Mouse (Mus musculus) layer of hippocampus, adult 2 months (tissue): ENCODE data around the gene Inafm1. TPM values are rescaled to one million over a fixed set of nuclear protein-coding genes. Genes with fewer than 3 reads are reported as not detected.

ENCODE experiments used
- DNase-seq, 2 experiments: peaks; one replicate each; pipeline ENCODE4 v3.0.0; 2022; ENCODE audit warnings: low spot score in 2 of 2
- H3K27ac ChIP-seq: fragments of 200-600 bp; 2 replicates; pipeline ENCODE4 v1.8.1; 2022
- H3K4me3 ChIP-seq: fragments of 200-600 bp; 2 replicates; pipeline ENCODE4 v1.8.1; 2022; ENCODE audit warnings: mild to moderate bottlenecking
- CTCF ChIP-seq: fragments of 200-600 bp; conservative IDR thresholded peaks from 2 replicates; pipeline ENCODE4 v1.8.1; 2022; ENCODE audit warnings: antibody characterized with exemption, mild to moderate bottlenecking, moderate library complexity
- long read RNA-seq, 2 experiments: library from polyadenylated mRNA; stranded (forward); transcript quantifications; one replicate each; pipeline ENCODE4 v2.0.0; 2021; ENCODE audit warnings: borderline mapping rate in 2 of 2
- total RNA-seq, 2 experiments: library from RNA; stranded (reverse); gene quantifications; 2 replicates each; pipeline ENCODE4 v1.2.3; 2021

Inafm1 gene
- 10 to 100 TPM; 32.0 to 35.5 TPM for total RNA-seq
- long read RNA-seq, experiment 1, transcript Inafm1-201 (1 exons, 1,605 nt): major isoform, 38 of 38 reads
- long read RNA-seq, experiment 1, partial matches to known transcripts: 0 of 38 reads
- long read RNA-seq, experiment 1, other reads (novel, unspliced or antisense): 0 of 38 reads
- long read RNA-seq, experiment 2, transcript Inafm1-201 (1 exons, 1,605 nt): major isoform, 40 of 40 reads
- long read RNA-seq, experiment 2, partial matches to known transcripts: 0 of 40 reads
- long read RNA-seq, experiment 2, other reads (novel, unspliced or antisense): 0 of 40 reads

GRCm38 (mm10) chr7:16273081-16273765 lies at the start of gene Inafm1:
Inafm1 (minus strand) TSS chr7:16273617.
- DNase-seq: peak; percentile 77 to 88

DNA sequence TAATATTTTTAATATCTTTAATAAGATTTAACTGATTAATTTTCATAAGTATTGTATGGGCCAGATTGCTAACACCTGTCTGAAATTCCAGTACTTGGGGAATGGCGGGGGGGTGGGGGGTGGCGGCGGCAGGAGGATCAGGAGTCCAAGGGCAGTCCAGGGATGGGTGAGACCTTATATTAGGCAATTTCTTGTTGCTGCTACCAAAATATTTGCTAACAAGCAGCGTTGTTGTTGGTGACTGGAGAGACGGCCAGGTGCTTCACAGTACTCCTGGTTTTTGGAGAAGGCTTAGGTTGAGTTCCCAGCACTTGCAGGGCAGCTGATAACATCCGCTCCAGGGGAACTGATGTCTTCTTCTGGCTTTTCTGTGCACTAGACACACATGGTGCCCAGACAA lies 47.1 kb upstream of the Inafm1 start:
- Histone ChIP-seq H3K27ac (no peak overlapping the region), H3K4me3 (no peak overlapping the region)
- no peak for TF ChIP-seq CTCF
- DNase-seq: no peak

More at GRCm38 (mm10) chr7:16273081-16273765, at the start of gene Inafm1:
- TF ChIP-seq CTCF: no peak
- Histone ChIP-seq H3K4me3 (peak within 1 kb of the TSS; percentile 76), H3K27ac (peak within 1 kb of the TSS; percentile 93)

DNA sequence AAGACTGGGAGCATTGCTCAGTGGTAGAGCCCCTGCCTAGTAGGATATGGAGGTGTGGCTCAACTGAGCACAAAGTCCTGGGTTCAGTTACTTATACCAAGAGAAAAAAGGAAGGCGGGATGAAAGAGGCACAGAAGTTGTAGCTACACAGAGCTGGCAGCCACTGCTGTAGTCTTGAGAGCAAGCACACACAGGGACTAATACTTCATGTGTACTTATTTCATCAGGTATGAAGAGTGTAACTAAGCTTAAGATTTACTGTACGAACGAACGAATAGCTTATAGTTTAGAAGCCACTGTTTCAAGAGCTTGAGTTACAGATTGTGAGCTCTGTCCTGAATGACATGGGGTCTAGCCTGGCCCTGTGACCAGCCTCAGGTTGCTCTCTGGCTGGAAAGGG lies 45.8 kb upstream of the Inafm1 start:
- no peak overlapping the region for H3K4me3 ChIP-seq
- no peak for TF ChIP-seq CTCF
- no peak overlapping the region for H3K27ac ChIP-seq
- DNase-seq: no peak

DNA sequence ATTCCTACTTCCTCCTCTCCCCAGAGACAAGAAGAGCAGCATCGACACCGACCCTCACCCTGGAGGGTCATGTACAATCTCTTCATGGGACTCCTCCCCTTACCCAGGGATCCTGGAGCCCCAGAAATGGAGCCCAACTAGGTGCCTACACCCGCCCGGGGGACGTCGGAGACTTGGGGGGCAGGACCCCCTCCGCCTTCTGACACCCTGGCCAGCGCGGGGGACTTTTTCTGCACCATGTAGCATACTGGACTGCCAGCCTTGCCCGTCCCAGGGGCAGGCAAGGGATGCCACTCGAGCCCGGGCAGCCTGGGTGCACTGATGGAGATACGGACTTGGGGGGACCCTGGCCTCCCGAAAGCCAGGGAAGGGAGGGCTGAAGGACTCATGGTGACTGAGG lies 43.7 kb upstream of the Inafm1 start:
- no peak overlapping the region for H3K27ac ChIP-seq
- no peak for DNase-seq
- no peak for TF ChIP-seq CTCF
- no peak overlapping the region for H3K4me3 ChIP-seq

DNA sequence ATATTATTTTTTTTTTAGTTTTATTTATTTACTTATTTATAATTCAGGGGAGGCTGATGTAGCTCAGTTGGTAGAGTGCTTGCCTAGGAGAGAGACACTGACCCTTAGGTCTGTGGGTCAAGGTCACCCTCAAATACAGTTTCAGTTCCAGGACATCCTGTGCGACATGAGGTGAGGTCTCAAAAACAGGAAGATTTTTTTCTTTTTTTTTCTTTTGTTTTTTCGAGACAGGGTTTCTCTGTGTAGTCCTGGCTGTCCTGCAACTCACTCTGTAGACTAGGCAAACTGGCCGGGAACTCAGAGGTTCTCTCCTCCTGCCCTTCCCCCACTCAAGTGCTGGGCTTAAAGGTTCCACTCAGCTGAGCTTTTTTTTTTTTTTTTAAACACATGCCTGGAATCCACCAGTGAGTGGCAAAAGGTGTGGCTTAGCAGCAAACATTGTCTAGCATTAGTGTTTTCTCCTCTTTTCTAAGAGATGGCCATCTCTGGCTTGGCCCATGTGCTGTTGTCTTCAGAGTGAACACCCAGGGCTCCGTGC lies 41.9 kb upstream of the Inafm1 start:
- H3K4me3 ChIP-seq: no peak overlapping the region
- no peak for TF ChIP-seq CTCF
- no peak overlapping the region for H3K27ac ChIP-seq
- DNase-seq: no peak

DNA sequence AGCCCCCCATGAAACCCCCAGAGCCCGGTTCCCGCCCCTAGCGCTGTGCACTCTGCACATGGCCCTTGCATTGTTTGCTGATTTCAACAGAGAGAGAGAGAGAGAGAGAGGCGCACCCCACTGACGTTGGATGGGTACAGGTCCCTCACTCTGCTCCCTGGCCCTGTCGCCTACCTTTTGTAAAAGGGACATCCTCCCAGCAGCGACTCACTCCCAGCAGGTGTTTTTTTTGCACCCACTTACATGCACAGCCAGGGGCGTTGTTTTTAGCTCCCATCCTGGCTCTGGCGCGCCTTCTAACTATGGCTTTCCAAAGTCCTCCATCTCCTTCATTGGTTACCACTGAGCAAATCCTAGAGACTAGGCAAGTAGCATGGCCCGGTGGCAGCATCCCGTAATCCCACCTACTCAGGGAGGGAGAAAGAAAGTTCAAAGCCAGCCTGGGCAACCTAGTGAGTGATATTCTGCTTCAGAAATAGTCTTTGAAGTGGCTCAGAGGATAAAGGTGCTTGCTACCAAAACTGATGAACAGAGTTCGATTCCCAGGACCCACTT lies 40.9 kb upstream of the Inafm1 start:
- no peak for DNase-seq
- Histone ChIP-seq H3K4me3 (peak overlapping the region; percentile 70), H3K27ac (peak overlapping the region; percentile 100)
- TF ChIP-seq CTCF: peak; percentile 25; the same call in 1 of the 2 replicates

- TF ChIP-seq CTCF: peak; percentile 62
- peak; percentile 51 to 76 for DNase-seq
- Histone ChIP-seq H3K4me3 (peak overlapping the region; percentile 70), H3K27ac (peak overlapping the region; percentile 100)
Observed at GRCm38 (mm10) chr7:16313481-16314220, 40.2 kb upstream of the Inafm1 start.

- no peak for TF ChIP-seq CTCF
- no peak for DNase-seq
- peak overlapping the region; percentile 70 for H3K4me3 ChIP-seq
- H3K27ac ChIP-seq: peak overlapping the region; percentile 100
Observed at GRCm38 (mm10) chr7:16312672-16313311, 39.4 kb upstream of the Inafm1 start.

DNA sequence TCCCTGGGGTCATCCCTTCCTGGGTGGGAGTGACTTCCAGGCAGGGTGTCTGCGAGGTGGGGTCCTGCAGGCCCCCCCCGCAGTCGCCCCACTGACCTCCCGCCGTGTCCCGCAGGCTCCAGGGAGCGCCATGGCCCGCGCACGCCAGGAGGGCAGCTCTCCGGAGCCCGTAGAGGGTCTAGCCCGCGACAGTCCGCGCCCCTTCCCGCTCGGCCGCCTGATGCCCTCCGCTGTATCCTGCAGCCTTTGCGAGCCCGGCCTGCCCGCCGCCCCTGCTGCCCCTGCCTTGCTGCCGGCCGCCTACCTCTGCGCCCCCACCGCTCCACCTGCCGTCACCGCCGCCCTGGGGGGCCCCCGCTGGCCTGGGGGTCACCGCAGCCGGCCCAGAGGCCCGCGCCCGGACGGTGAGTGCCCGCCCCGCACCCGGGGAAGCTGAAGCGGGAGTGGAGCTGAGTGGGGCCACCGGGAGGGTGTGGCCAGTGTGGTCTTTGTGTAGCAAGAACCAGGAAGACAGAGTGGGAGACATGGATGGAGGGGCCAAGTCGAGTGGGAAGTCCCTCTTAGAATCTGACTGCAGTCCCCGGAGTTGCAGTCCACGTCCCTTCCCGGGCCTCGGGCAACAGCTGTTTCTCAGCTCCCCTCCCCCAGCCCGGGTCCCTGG lies 38.7 kb upstream of the Inafm1 start:
- DNase-seq: peak in 1 of 2 experiments; percentile 25
- TF ChIP-seq CTCF: no peak
- peak overlapping the region; percentile 70 for H3K4me3 ChIP-seq
- peak overlapping the region; percentile 100 for H3K27ac ChIP-seq

GRCm38 (mm10) chr7:16311453-16312004 lies 38.1 kb upstream of the Inafm1 start:
- TF ChIP-seq CTCF: no peak
- no peak for DNase-seq

More at GRCm38 (mm10) chr7:16311453-16312004, 38.1 kb upstream of the Inafm1 start:
- Histone ChIP-seq H3K4me3 (peak overlapping the region; percentile 70), H3K27ac (peak overlapping the region; percentile 100)
